Comparison of ENCODE assay signal across 8 mouse cellular contexts in the genomic region with DNA sequence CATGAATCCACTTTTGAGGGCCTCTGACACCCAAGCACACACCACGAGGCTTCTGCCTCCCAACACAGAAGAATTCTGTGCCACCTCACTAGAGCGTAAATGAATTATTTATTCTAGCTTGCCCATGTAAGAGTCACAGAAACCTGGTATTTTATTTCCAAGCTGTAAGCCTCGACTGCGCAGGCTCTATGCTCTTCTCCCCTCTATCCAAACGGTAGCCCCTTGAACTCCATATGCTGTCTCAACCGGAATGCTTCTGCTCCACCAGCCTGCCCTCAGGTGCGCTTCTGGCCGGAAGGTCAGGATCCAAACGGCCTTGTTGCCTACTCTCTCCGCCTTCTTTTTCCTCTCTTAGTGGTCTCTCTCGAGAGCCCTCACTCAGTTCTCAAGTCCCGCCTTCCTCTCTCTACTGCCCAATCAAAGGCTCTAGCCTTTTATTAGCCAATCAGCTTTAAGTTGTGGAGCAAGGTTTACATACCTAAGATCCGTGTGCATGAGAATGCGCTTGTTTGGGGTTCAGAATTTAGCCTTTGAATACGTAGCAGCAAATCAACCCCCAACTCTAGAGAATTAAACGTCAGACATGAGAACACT. TPM values are rescaled to one million over a fixed set of nuclear protein-coding genes. Genes with fewer than 3 reads are reported as not detected.
DNase-seq lines count a peak whose midpoint lies in the region; ATAC-seq and TF ChIP-seq lines count a peak whose summit lies in the region.

No protein-coding gene starts in this region.

- peak overlapping the region; percentile 66 for H3K4me2 ChIP-seq in heart, embryonic 12.5 days
- H3K4me2 ChIP-seq in kidney, embryonic 15.5 days, result peak overlapping the region; percentile 61
- peak overlapping the region; percentile 51 for H3K4me2 ChIP-seq in stomach, embryonic 15.5 days

- no peak for TF ChIP-seq POLR2A in brain, embryonic 14.5 days (IDR thresholded peaks at IDR 0.05; ENCODE audit: borderline replicate concordance, extremely low read depth, insufficient read depth, insufficient read length, poor library complexity, severe bottlenecking)

- DNase-seq in brain, embryonic 14.5 days (ENCODE audit: low read depth), result peak; percentile 59
- peak; percentile 47 for DNase-seq in lung, postnatal 14 days
- no peak for DNase-seq in left cerebral cortex, postnatal 36 days (ENCODE audit: low spot score in 2 of 2)
- no peak for DNase-seq in cerebellum, adult 11-12 months

- 33% methylated on average over 16 of the region's 16 CpGs for WGBS in heart, embryonic 12.5 days
- 22% methylated on average over 16 of the region's 16 CpGs for WGBS in kidney, embryonic 15.5 days
- WGBS in stomach, embryonic 15.5 days, result 36% methylated on average over 16 of the region's 16 CpGs

- peak; percentile 97 for ATAC-seq in CD4-positive, CD25-positive, alpha-beta regulatory T cell, adult 4 months
- peak; percentile 62 for ATAC-seq in heart, embryonic 12.5 days (ENCODE audit: insufficient number of reproducible peaks, low FRiP score)
- ATAC-seq in kidney, embryonic 15.5 days (replicated peaks; ENCODE audit: low FRiP score), result peak; percentile 89
- peak; percentile 88 for ATAC-seq in stomach, embryonic 15.5 days (ENCODE audit: insufficient read depth, low FRiP score, low read depth)

- peak overlapping the region; percentile 41 for H3K4me3 ChIP-seq in heart, embryonic 12.5 days
- peak overlapping the region; percentile 43 for H3K4me3 ChIP-seq in kidney, embryonic 15.5 days (replicated peaks)
- H3K4me3 ChIP-seq in stomach, embryonic 15.5 days (replicated peaks), result peak overlapping the region; percentile 36

- intact Hi-C loops in left cerebral cortex, postnatal 36 days (cut with DNase I), result no loop called here

- no peak overlapping the region for H3K27ac ChIP-seq in heart, embryonic 12.5 days (ENCODE audit: poor library complexity, severe bottlenecking)
- no peak overlapping the region for H3K27ac ChIP-seq in kidney, embryonic 15.5 days
- H3K27ac ChIP-seq in stomach, embryonic 15.5 days, result no peak overlapping the region

- H3K4me1 ChIP-seq in heart, embryonic 12.5 days (replicated peaks), result peaks cover 29% of the 10 kb centered on the region
- peaks cover 3% of the 10 kb centered on the region; the same call in 1 of the 2 replicates for H3K4me1 ChIP-seq in kidney, embryonic 15.5 days
- H3K4me1 ChIP-seq in stomach, embryonic 15.5 days, result no peaks in the 10 kb centered on the region

- H3K36me3 ChIP-seq in heart, embryonic 12.5 days, result peaks cover 34% of the 10 kb centered on the region
- peaks cover 38% of the 10 kb centered on the region for H3K36me3 ChIP-seq in kidney, embryonic 15.5 days
- peaks cover 5% of the 10 kb centered on the region; the same call in 1 of the 2 replicates for H3K36me3 ChIP-seq in stomach, embryonic 15.5 days

- TF ChIP-seq CTCF in brain, embryonic 14.5 days (IDR thresholded peaks at IDR 0.05; ENCODE audit: borderline replicate concordance, extremely low read depth, insufficient read depth, insufficient read length), result no peak

- no peaks in the 10 kb centered on the region for H3K27me3 ChIP-seq in heart, embryonic 12.5 days (replicated peaks)
- H3K27me3 ChIP-seq in kidney, embryonic 15.5 days, result no peaks in the 10 kb centered on the region
- H3K27me3 ChIP-seq in stomach, embryonic 15.5 days (replicated peaks), result no peaks in the 10 kb centered on the region

- peak overlapping the region; percentile 44; the same call in 1 of the 2 replicates for H3K9ac ChIP-seq in heart, embryonic 12.5 days
- no peak overlapping the region for H3K9ac ChIP-seq in kidney, embryonic 15.5 days
- H3K9ac ChIP-seq in stomach, embryonic 15.5 days, result 0 out of 2 replicates have a peak overlapping the region, but pooled peaks have one; percentile 12

- no peaks in the 10 kb centered on the region for H3K9me3 ChIP-seq in heart, embryonic 12.5 days (replicated peaks)
- no peaks in the 10 kb centered on the region for H3K9me3 ChIP-seq in kidney, embryonic 15.5 days (replicated peaks)
- no peaks in the 10 kb centered on the region for H3K9me3 ChIP-seq in stomach, embryonic 15.5 days

RNA-seq across cellular contexts. Expression of a gene that starts 36.5 kb away (rescaled TPM):
- 10 to 100 TPM; 17.2 to 24.9 TPM for polyA plus RNA-seq in CD4-positive, CD25-positive, alpha-beta regulatory T cell, adult 4 months (2017; shearing (Covaris generic))
- polyA plus RNA-seq in brain, embryonic 14.5 days (2012; rRNA removed), result 27.9 and 29.5 TPM in 2 replicates
- polyA plus RNA-seq in heart, embryonic 12.5 days (2016; fragmentation: Nextera tagmentation; extraction: Ambion mirVana), result 16.4 and 17.8 TPM in 2 replicates
- polyA plus RNA-seq in kidney, embryonic 15.5 days (2015; fragmentation: Nextera tagmentation; extraction: Ambion mirVana), result 16.8 and 18.1 TPM in 2 replicates
- 14.5 and 16.7 TPM in 2 replicates for polyA plus RNA-seq in stomach, embryonic 15.5 days (2015; fragmentation: Nextera tagmentation; extraction: Ambion mirVana)
- 10 to 100 TPM; 22.8 to 25.0 TPM for total RNA-seq in left cerebral cortex, postnatal 36 days (2021)

Comparison
In these comparisons a context has a peak if more than half of its experiments do, and no peak if none do; other contexts are left out.
1. DNase-seq: peak in brain, embryonic 14.5 days (single experiment) and lung, postnatal 14 days (single experiment); none in left cerebral cortex, postnatal 36 days (0 of 2) and cerebellum, adult 11-12 months (single experiment).
2. Peak in every context shown above with its lines, with median percentiles within 50 percentile points of each other: ATAC-seq, H3K4me2 ChIP-seq and H3K4me3 ChIP-seq.